Mouse (Mus musculus): ENCODE data around the gene Hspg2. TPM values are rescaled to one million over a fixed set of nuclear protein-coding genes. Genes with fewer than 3 reads are reported as not detected.
"Not testable (repeated sequence)": the region's sequence is repeated elsewhere in the genome, so short reads cannot be mapped to it uniquely, and the experiment has no call there.

The Hspg2 gene
- polyA plus RNA-seq, 1 experiment from 2014 or later = 18.6 TPM

DNA sequence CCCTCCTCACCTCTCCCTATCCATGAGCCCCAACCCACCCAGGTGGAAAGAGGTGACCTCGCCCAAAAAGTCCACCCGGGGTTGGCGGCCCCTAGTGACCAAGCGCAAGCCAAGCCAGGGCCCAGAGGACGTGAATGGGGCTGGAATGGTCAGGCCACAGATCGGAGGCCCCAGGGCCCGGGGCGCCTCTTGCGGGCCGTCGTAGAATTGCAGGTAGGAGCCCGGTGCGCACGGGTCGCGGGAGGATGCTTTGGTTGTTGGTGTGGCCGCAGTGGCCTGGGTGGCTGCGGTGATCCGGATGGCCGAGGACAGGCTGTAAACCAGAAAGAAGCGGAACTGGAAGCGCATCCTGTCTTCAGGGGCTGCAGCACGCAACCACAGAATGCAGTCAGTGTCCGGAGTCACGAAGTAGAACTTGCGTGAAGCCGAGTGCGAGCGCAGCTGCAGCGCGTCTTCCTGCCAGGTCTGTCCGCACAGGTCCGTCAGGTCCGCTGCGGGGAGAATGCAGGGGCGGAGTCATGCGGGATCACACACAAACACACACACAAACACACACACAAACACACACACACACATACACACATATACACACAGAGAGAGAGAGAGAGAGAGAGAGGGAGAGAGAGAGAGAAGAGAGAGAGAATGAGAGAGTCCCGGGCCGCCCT is 109.7 kb downstream of the Hspg2 start:
- no peak overlapping the region for H3K27ac ChIP-seq (ENCODE audit: low read depth, low read length)
- no peaks in the 10 kb centered on the region for H3K36me3 ChIP-seq (ENCODE audit: control insufficient read depth, insufficient read depth, low read length)
- 5% methylated on average over 39 of the region's 39 CpGs for WGBS
- H3K9me3 ChIP-seq (ENCODE audit: control insufficient read depth, low read length) = no peaks in the 10 kb centered on the region
- H3K4me3 ChIP-seq (ENCODE audit: low read depth, low read length) = peak overlapping the region; percentile 29
- ATAC-seq (ENCODE audit: insufficient read depth, low FRiP score, low TSS enrichment) (no peak), DNase-seq (ENCODE audit: low spot score) (peak; percentile 77)
- H3K4me1 ChIP-seq (ENCODE audit: control insufficient read depth, insufficient read depth, low read length) = no peaks in the 10 kb centered on the region
- H3K9ac ChIP-seq (ENCODE audit: low read length) = peak overlapping the region; percentile 32; the same call in 1 of the 2 replicates
- peaks cover 5% of the 10 kb centered on the region; the same call in 1 of the 2 replicates for H3K27me3 ChIP-seq (ENCODE audit: control insufficient read depth, insufficient read depth, low read length)
- peak overlapping the region; percentile 65 for H3K4me2 ChIP-seq (ENCODE audit: low read depth)

DNA sequence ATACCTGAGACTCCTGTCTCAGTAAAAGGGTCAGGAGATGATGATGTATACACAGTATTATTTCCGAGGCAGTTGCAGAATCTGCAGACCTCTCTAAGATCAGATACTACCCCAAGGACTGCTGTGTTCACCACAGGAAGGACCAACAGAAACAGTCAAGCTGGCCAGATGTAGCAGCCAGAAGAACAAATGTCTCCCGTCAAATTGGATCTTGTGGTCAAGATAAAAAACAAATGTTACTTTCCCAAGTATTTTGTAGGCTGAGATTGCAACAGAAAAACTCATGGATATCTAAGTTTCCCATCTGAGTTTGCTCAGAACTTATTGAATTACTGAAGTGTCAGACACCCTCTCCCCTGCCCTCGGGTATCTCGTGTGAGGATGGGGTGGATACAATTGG is 111.2 kb downstream of the Hspg2 start:
- no peak overlapping the region for H3K4me2 ChIP-seq (ENCODE audit: low read depth)

DNA sequence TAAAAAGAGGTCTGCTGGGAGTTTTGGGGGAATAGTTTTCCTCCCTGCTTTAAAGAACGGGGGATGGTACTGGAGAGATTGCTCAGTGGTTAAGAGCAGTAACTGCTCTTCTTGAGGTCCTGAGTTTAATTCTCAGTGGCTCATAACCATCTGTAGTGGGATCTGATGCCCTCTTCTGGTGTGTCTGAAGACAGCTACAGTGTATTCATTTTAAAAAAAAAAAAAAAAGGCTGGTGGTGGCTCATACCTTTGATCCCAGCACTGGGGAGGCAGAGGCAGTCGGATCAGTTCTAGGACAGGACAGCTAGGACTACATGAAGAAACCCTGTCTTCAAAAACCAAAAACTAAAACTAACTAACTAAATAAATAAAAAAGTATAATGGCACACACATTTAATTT is 111.7 kb downstream of the Hspg2 start:
- Histone ChIP-seq H3K4me3 (ENCODE audit: low read depth, low read length) (no peak overlapping the region), H3K27ac (ENCODE audit: low read depth, low read length) (no peak overlapping the region), H3K36me3 (ENCODE audit: control insufficient read depth, insufficient read depth, low read length) (no peaks in the 10 kb centered on the region), H3K9ac (ENCODE audit: low read length) (no peak overlapping the region), H3K4me2 (ENCODE audit: low read depth) (no peak overlapping the region), H3K27me3 (ENCODE audit: control insufficient read depth, insufficient read depth, low read length) (peaks cover 5% of the 10 kb centered on the region; the same call in 1 of the 2 replicates), H3K9me3 (ENCODE audit: control insufficient read depth, low read length) (no peaks in the 10 kb centered on the region), H3K4me1 (ENCODE audit: control insufficient read depth, insufficient read depth, low read length) (no peaks in the 10 kb centered on the region)
- ATAC-seq (ENCODE audit: insufficient read depth, low FRiP score, low TSS enrichment) = no peak
- WGBS = 74% methylated on average over 2 of the region's 2 CpGs
- DNase-seq (ENCODE audit: low spot score) = no peak

More for the DNA sequence above, 111.2 kb downstream of the Hspg2 start:
- DNase-seq (ENCODE audit: low spot score) = no peak
- WGBS = 61% methylated on average over 4 of the region's 4 CpGs
- no peaks in the 10 kb centered on the region for H3K9me3 ChIP-seq (ENCODE audit: control insufficient read depth, low read length)
- H3K27ac ChIP-seq (ENCODE audit: low read depth, low read length) = no peak overlapping the region
- no peaks in the 10 kb centered on the region for H3K4me1 ChIP-seq (ENCODE audit: control insufficient read depth, insufficient read depth, low read length)
- peaks cover 5% of the 10 kb centered on the region; the same call in 1 of the 2 replicates for H3K27me3 ChIP-seq (ENCODE audit: control insufficient read depth, insufficient read depth, low read length)
- no peak overlapping the region for H3K9ac ChIP-seq (ENCODE audit: low read length)
- ATAC-seq (ENCODE audit: insufficient read depth, low FRiP score, low TSS enrichment) = no peak
- H3K4me3 ChIP-seq (ENCODE audit: low read depth, low read length) = no peak overlapping the region
- H3K36me3 ChIP-seq (ENCODE audit: control insufficient read depth, insufficient read depth, low read length) = no peaks in the 10 kb centered on the region

DNA sequence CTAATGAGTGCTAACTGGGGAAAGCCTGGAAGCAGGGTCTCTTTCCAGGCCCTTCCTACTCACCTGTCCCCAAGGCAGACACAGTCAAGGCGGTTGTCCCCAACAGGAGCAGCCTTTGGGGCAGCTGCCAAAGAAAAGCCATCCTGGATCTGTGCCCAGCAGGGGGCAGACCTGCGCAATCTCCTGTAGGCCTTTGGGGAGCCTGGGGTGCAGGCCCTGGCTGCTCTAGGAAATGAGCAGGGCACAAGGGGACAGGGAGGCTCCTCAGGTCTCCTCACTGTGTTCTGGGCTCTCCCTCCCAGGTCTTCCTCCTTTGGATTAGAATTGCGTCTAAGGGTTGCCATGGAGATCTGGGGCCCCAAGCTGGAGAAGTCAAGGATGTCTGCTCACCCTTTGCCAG is 113.2 kb downstream of the Hspg2 start:
- DNase-seq (ENCODE audit: low spot score) (no peak), ATAC-seq (ENCODE audit: insufficient read depth, low FRiP score, low TSS enrichment) (no peak)
- H3K9ac ChIP-seq (ENCODE audit: low read length) = no peak overlapping the region
- no peak overlapping the region for H3K4me2 ChIP-seq (ENCODE audit: low read depth)
- no peaks in the 10 kb centered on the region for H3K9me3 ChIP-seq (ENCODE audit: control insufficient read depth, low read length)
- H3K4me1 ChIP-seq (ENCODE audit: control insufficient read depth, insufficient read depth, low read length) = no peaks in the 10 kb centered on the region
- no peak overlapping the region for H3K4me3 ChIP-seq (ENCODE audit: low read depth, low read length)
- no peaks in the 10 kb centered on the region for H3K36me3 ChIP-seq (ENCODE audit: control insufficient read depth, insufficient read depth, low read length)
- peaks cover 5% of the 10 kb centered on the region; the same call in 1 of the 2 replicates for H3K27me3 ChIP-seq (ENCODE audit: control insufficient read depth, insufficient read depth, low read length)
- H3K27ac ChIP-seq (ENCODE audit: low read depth, low read length) = no peak overlapping the region
- 36% methylated on average over 3 of the region's 3 CpGs for WGBS

- H3K4me2 ChIP-seq (ENCODE audit: low read depth); H3K9me3 ChIP-seq (ENCODE audit: control insufficient read depth, low read length); H3K4me1 ChIP-seq (ENCODE audit: control insufficient read depth, insufficient read depth, low read length); H3K9ac ChIP-seq (ENCODE audit: low read length); H3K27ac ChIP-seq (ENCODE audit: low read depth, low read length); DNase-seq (ENCODE audit: low spot score); ATAC-seq (ENCODE audit: insufficient read depth, low FRiP score, low TSS enrichment); H3K27me3 ChIP-seq (ENCODE audit: control insufficient read depth, insufficient read depth, low read length); H3K36me3 ChIP-seq (ENCODE audit: control insufficient read depth, insufficient read depth, low read length); H3K4me3 ChIP-seq (ENCODE audit: low read depth, low read length): not testable (repeated sequence)
- 78% methylated on average over 2 of the region's 3 CpGs for WGBS
Measured at GRCm38 (mm10) chr4:137589095-137589494, 120.5 kb downstream of the Hspg2 start.

GRCm38 (mm10) chr4:137589586-137589985 is 121.0 kb downstream of the Hspg2 start:
- H3K4me1 ChIP-seq (ENCODE audit: control insufficient read depth, insufficient read depth, low read length) = no peaks in the 10 kb centered on the region
- H3K27ac ChIP-seq (ENCODE audit: low read depth, low read length) = no peak overlapping the region
- H3K27me3 ChIP-seq (ENCODE audit: control insufficient read depth, insufficient read depth, low read length) = no peaks in the 10 kb centered on the region
- DNase-seq (ENCODE audit: low spot score) (no peak), ATAC-seq (ENCODE audit: insufficient read depth, low FRiP score, low TSS enrichment) (no peak)
- H3K4me2 ChIP-seq (ENCODE audit: low read depth) = no peak overlapping the region
- WGBS = 85% methylated on average over 3 of the region's 3 CpGs
- no peak overlapping the region for H3K9ac ChIP-seq (ENCODE audit: low read length)
- no peaks in the 10 kb centered on the region for H3K9me3 ChIP-seq (ENCODE audit: control insufficient read depth, low read length)
- no peak overlapping the region for H3K4me3 ChIP-seq (ENCODE audit: low read depth, low read length)
- H3K36me3 ChIP-seq (ENCODE audit: control insufficient read depth, insufficient read depth, low read length) = no peaks in the 10 kb centered on the region

GRCm38 (mm10) chr4:137590961-137591360 is 122.4 kb downstream of the Hspg2 start:
- ATAC-seq (ENCODE audit: insufficient read depth, low FRiP score, low TSS enrichment) = no peak
- Histone ChIP-seq H3K27ac (ENCODE audit: low read depth, low read length) (no peak overlapping the region), H3K27me3 (ENCODE audit: control insufficient read depth, insufficient read depth, low read length) (no peaks in the 10 kb centered on the region), H3K36me3 (ENCODE audit: control insufficient read depth, insufficient read depth, low read length) (no peaks in the 10 kb centered on the region), H3K4me3 (ENCODE audit: low read depth, low read length) (no peak overlapping the region), H3K4me2 (ENCODE audit: low read depth) (no peak overlapping the region), H3K9me3 (ENCODE audit: control insufficient read depth, low read length) (no peaks in the 10 kb centered on the region), H3K9ac (ENCODE audit: low read length) (no peak overlapping the region), H3K4me1 (ENCODE audit: control insufficient read depth, insufficient read depth, low read length) (peaks cover 12% of the 10 kb centered on the region)
- 88% methylated on average over 4 of the region's 4 CpGs for WGBS
- no peak for DNase-seq (ENCODE audit: low spot score)

GRCm38 (mm10) chr4:137593601-137594495 is 125.3 kb downstream of the Hspg2 start, which contains the start of gene Usp48:
Usp48 (plus strand) TSS chr4:137593755.
- Histone ChIP-seq H3K27me3 (ENCODE audit: control insufficient read depth, insufficient read depth, low read length) (no peaks in the 10 kb centered on the region), H3K4me2 (ENCODE audit: low read depth) (peak within 1 kb of the TSS; percentile 87), H3K4me3 (ENCODE audit: low read depth, low read length) (peak within 1 kb of the TSS; percentile 68), H3K9ac (ENCODE audit: low read length) (peak within 1 kb of the TSS; percentile 91), H3K27ac (ENCODE audit: low read depth, low read length) (peak within 1 kb of the TSS; percentile 97), H3K4me1 (ENCODE audit: control insufficient read depth, insufficient read depth, low read length) (peaks cover 12% of the 10 kb centered on the region), H3K9me3 (ENCODE audit: control insufficient read depth, low read length) (no peaks in the 10 kb centered on the region), H3K36me3 (ENCODE audit: control insufficient read depth, insufficient read depth, low read length) (no peaks in the 10 kb centered on the region)
- ATAC-seq (ENCODE audit: insufficient read depth, low FRiP score, low TSS enrichment) (peak; percentile 91), DNase-seq (ENCODE audit: low spot score) (peak; percentile 98)
- WGBS = under 1% methylated on average over 88 of the region's 92 CpGs
